Mouse (Mus musculus) embryonic facial prominence, embryonic 14.5 days (tissue): ENCODE data around the gene Prtn3. TPM values are rescaled to one million over a fixed set of nuclear protein-coding genes. Genes with fewer than 3 reads are reported as not detected.

Experiments used
- ATAC-seq: fragments of 200-750 bp; cut with Nextera tagmentation; 2 replicates; pipeline ENCODE4 v1.8.0; 2017; ENCODE audit warnings: low read depth, moderate number of reproducible peaks, moderate TSS enrichment
- DNase-seq: peaks from one replicate; pipeline ENCODE4 v3.0.0-alpha.2; 2015; ENCODE audit warnings: low spot score
- H3K27ac ChIP-seq: fragments of 300-500 bp; sonication (generic); replicated peaks from 2 replicates; pipeline ENCODE4 v1.5.1; 2014; ENCODE audit warnings: low read depth, mild to moderate bottlenecking, low read length, moderate library complexity
- H3K27me3 ChIP-seq: fragments of 300-500 bp; sonication (generic); replicated peaks from 2 replicates; pipeline ENCODE4 v1.6.1; 2014; ENCODE audit warnings: low read length; ENCODE audit not compliant: control insufficient read depth, insufficient read depth
- H3K36me3 ChIP-seq: fragments of 300-500 bp; sonication (generic); 2 replicates; pipeline ENCODE4 v1.6.1; 2014; ENCODE audit warnings: low read length, mixed read lengths; ENCODE audit not compliant: control insufficient read depth, insufficient read depth
- H3K4me1 ChIP-seq: fragments of 300-500 bp; sonication (generic); 2 replicates; pipeline ENCODE4 v1.6.1; 2014; ENCODE audit warnings: antibody characterized with exemption, low read length; ENCODE audit not compliant: control insufficient read depth, insufficient read depth
- H3K4me2 ChIP-seq: fragments of 300-500 bp; sonication (generic); 2 replicates; pipeline ENCODE4 v1.6.1; 2014; ENCODE audit warnings: low read depth, mild to moderate bottlenecking, low read length, moderate library complexity, mixed read lengths
- H3K4me3 ChIP-seq: fragments of 300-500 bp; sonication (generic); 2 replicates; pipeline ENCODE4 v1.5.1; 2014; ENCODE audit warnings: low read depth, mild to moderate bottlenecking, low read length
- H3K9ac ChIP-seq: fragments of 300-500 bp; sonication (generic); 2 replicates; pipeline ENCODE4 v1.6.1; 2014; ENCODE audit warnings: low read depth, mild to moderate bottlenecking, low read length, moderate library complexity, mixed read lengths
- H3K9me3 ChIP-seq: fragments of 300-500 bp; sonication (generic); 2 replicates; pipeline ENCODE4 v1.6.1; 2016; ENCODE audit warnings: low read length; ENCODE audit not compliant: control insufficient read depth
- WGBS: fragments of 180-500 bp; shearing (Covaris S2); extraction: QIAGEN DNeasy Blood & Tissue Kit; methylation state at CpG from one replicate; pipeline ENCODE4 v1.1.7; 2014; 5-methylcytosine and 5-hydroxymethylcytosine counted together
- polyA plus RNA-seq: library from polyadenylated mRNA; unstranded; fragments of >200 nt; fragmentation: Nextera tagmentation; extraction: Ambion mirVana; gene quantifications from 2 replicates; pipeline ENCODE4 v1.2.1, GENCODE M21; 2014

Prtn3 gene
- polyA plus RNA-seq, 1 experiment from 2014 or later = 4.1 TPM

DNA sequence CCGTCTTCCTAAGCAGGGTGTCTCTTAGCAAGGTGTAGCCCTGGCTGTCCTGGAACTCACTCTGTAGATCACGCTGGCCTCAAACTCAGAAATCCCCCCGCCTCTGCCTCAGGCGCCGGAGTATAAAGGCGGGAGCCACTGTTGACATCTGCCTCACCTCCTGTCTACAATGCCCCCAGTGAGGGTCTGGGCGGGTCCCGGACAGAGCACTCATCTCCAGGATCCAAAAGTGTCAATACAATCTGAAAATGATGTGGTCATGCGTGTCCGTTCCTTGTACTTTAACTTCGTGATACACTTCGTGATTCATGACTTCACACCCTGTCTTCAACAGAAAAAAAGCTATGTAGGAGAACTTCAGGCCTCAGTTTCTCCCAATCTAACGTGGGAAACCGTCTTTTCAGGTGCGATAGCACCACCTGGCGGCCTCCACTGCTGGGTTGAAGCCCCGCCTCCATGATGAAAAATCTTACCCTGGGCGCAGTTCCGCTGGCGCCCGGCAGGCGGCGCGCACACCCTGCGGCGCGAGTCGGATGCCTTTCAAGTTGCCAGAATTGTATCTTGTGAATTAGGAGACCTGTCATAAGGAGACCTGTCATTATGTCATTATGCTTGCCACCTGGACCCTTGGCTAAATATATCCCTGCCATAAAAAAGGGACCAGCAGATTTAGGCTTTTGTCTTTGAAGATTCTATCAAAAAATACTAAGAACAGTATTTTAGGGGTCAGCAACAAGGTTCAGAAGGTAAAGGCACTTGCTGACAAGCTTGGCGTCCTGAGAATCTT is 50.9 kb downstream of the Prtn3 start:
- H3K4me1 ChIP-seq = peaks cover 25% of the 10 kb centered on the region
- DNase-seq (peak; percentile 88), ATAC-seq (no peak; the same call in 1 of the 2 replicates)
- peak overlapping the region; percentile 94; the same call in 1 of the 2 replicates for H3K4me2 ChIP-seq
- 0 out of 2 replicates have a peak overlapping the region, but pooled peaks have one; percentile 94 for H3K27ac ChIP-seq
- no peaks in the 10 kb centered on the region for H3K9me3 ChIP-seq
- 10% methylated on average over 29 of the region's 29 CpGs for WGBS
- no peak overlapping the region for H3K9ac ChIP-seq
- H3K36me3 ChIP-seq = 0 out of 2 replicates have a peak, but pooled peaks cover under 1% of the 10 kb centered on the region
- peak overlapping the region; percentile 85; the same call in 1 of the 2 replicates for H3K4me3 ChIP-seq
- peaks cover 32% of the 10 kb centered on the region for H3K27me3 ChIP-seq

DNA sequence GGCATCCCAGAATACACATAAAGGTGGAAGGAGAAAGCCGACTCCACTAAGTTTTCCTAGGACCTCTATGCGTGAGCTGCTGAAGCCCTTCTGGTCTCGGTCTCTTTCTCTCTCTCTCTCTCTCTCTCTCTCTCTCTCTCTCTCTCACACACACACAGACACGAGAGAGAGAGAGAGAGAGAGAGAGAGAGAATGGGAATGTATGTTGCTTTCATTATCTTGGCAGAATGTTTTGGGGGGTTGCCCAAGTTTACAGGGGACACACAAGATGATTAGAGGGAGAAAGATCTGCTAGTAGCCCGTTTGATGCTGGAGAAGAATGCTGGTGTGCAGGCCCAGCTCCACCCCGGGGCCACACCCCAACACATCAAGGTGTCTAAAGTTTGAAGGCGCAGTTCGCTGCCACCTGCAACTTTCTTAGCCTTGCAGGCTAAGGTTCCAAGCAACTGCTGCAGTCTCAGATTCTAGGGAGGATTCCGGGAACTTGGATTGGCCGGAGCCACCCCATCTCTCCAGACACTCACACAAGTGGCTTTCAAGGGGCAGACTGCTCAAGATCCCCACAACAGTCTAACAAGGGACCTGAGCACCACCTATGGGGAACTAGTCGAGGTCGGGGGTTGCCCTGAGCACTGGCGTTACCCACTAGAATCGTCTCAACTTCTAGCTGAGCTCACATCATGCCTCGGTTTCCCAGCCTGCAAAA is 51.7 kb downstream of the Prtn3 start:
- peak; percentile 2; the same call in 1 of the 2 replicates for ATAC-seq
- 9% methylated on average over 13 of the region's 15 CpGs for WGBS
- H3K9ac ChIP-seq = peak overlapping the region; percentile 91
- H3K4me3 ChIP-seq = peak overlapping the region; percentile 85
- H3K27me3 ChIP-seq = peaks cover 24% of the 10 kb centered on the region
- peaks cover 20% of the 10 kb centered on the region for H3K4me1 ChIP-seq
- peak overlapping the region; percentile 94 for H3K27ac ChIP-seq
- DNase-seq = no peak
- 0 out of 2 replicates have a peak, but pooled peaks cover 8% of the 10 kb centered on the region for H3K36me3 ChIP-seq
- H3K4me2 ChIP-seq = peak overlapping the region; percentile 94
- no peaks in the 10 kb centered on the region for H3K9me3 ChIP-seq

DNA sequence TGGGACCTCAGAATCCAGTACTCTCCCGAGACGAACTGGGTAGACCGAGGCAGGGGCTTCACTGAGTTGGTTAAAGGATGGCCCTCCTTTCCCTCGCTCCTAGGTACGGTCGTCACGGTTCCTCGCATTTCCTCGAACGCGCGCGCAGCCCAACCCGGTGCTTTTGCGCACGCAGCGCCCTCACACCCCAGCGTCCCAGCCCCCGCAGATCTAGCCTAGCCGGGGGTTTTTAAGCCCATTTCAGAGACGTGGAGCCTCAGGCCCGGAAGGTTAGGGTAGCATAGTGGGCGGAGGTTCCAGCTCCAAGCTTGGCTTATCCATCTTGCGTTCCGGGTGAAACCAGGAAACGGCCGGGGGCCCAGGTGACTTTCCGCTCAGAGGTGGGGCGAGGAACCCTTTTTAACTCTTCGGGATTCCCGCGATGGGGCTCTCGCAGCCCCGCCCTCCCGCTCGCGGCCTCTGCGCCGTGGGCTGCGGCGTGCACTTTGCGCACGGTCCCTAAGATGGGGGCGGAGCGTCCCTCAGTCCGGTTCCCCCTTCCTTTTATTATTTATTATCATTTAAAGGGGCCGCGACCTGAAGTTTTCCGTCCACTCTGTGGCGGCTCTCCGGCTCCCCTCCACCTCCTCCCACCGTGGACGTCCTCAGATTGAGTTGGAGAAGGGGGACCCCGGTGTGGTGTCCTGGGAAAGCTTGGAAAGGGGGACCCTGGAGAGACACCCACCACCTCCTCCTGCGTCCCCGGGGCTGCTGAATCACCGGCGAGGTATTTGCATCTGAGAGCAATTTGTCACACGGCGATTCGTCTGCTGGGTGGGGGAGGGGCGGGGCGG is 52.4 kb downstream of the Prtn3 start, which contains the start of gene Arid3a:
Gene Arid3a (plus strand): TSS at position 553 of the 833 bp plus-strand sequence.
- ATAC-seq = peak; percentile 88
- WGBS = under 1% methylated on average over 54 of the region's 63 CpGs

DNA sequence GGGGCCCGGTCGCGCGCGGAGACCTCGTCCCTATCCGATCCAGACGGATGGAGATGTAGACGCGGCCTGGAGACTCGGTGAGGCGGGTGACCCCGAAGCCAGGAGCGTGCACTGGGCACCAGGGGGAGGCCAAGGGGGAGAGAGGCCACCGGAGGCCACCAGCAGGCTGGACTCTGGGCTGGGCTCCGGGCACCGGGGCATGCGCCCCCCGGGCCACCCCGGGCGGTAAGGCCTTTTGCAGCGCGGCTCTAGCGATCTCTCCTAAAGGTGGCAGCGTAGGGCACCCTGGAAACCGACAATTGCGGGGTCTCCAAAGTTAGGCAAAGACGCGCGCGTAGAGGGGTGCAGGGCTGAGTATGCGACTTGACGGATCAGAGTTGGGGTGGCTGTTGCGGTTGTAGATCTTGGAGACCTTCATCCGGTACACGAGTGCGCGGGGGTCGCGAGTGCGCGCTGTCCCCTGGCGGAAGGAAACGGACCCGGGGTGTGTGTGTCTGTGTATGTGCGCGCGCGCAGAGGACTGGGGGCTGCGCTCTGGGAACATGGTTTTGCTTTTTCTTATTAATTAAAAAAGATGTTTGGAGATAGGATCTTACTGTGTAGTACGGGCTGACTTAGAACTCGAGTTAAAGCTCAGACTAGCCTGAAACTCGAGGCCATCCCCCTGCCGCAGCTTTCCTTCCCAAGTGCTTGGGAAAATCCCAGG is 53.2 kb downstream of the Prtn3 start:
- DNase-seq (peak; percentile 71), ATAC-seq (peak; percentile 10)
- WGBS = 0% methylated on average over 43 of the region's 54 CpGs
- no peaks in the 10 kb centered on the region for H3K9me3 ChIP-seq
- peaks cover 15% of the 10 kb centered on the region for H3K4me1 ChIP-seq
- H3K27me3 ChIP-seq = peaks cover 9% of the 10 kb centered on the region
- H3K36me3 ChIP-seq = peaks cover 23% of the 10 kb centered on the region
- peak overlapping the region; percentile 94 for H3K4me2 ChIP-seq
- H3K4me3 ChIP-seq = peak overlapping the region; percentile 85
- peak overlapping the region; percentile 94 for H3K27ac ChIP-seq
- H3K9ac ChIP-seq = peak overlapping the region; percentile 91

More for the DNA sequence above, 52.4 kb downstream of the Prtn3 start, which contains the start of gene Arid3a:
- Histone ChIP-seq H3K9me3 (no peaks in the 10 kb centered on the region), H3K4me1 (peaks cover 12% of the 10 kb centered on the region), H3K27me3 (peaks cover 16% of the 10 kb centered on the region), H3K27ac (peak within 1 kb of the TSS; percentile 94), H3K4me3 (peak within 1 kb of the TSS; percentile 85), H3K36me3 (peaks cover 16% of the 10 kb centered on the region), H3K9ac (peak within 1 kb of the TSS; percentile 91), H3K4me2 (peak within 1 kb of the TSS; percentile 94)
- peak; percentile 96 for DNase-seq

DNA sequence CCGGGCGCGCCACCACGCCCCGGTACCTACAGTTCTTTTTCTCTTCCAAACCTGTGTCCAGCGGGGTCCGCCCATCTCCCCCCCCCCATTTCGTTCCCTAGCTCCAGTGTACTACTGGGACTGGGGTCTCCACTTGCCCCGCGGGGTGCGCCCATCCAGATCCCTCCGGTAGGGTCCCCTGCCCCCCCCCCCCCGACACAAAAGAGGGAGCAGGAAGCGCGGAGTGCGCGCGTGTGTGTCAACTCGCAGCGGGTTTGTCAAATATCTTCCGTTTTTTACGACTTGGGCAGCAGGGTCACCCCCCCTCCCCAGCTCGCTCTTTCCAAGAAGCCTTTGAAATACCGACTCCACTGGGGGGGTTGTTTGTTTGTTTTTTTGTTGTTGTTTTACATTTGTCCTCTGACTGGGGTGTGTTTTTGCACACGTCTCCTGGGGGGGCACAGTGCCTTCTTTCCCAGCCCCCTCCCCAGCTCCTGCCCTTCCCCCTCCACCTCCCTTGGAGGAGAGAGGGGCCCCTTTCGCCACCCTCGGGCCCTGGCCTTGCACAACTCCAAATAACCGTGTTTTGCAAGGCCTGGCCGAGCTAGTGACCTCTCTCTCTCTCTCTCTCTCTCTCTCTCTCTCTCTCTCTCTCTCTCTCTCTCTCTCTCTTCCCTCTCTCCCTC is 53.9 kb downstream of the Prtn3 start:
- WGBS = 2% methylated on average over 25 of the region's 29 CpGs
- Histone ChIP-seq H3K4me2 (peak overlapping the region; percentile 94), H3K27me3 (peaks cover 2% of the 10 kb centered on the region), H3K4me1 (peaks cover 19% of the 10 kb centered on the region), H3K9me3 (no peaks in the 10 kb centered on the region), H3K36me3 (peaks cover 30% of the 10 kb centered on the region), H3K27ac (peak overlapping the region; percentile 94), H3K4me3 (peak overlapping the region; percentile 85), H3K9ac (peak overlapping the region; percentile 91)
- DNase-seq (peak; percentile 56), ATAC-seq (no peak)

DNA sequence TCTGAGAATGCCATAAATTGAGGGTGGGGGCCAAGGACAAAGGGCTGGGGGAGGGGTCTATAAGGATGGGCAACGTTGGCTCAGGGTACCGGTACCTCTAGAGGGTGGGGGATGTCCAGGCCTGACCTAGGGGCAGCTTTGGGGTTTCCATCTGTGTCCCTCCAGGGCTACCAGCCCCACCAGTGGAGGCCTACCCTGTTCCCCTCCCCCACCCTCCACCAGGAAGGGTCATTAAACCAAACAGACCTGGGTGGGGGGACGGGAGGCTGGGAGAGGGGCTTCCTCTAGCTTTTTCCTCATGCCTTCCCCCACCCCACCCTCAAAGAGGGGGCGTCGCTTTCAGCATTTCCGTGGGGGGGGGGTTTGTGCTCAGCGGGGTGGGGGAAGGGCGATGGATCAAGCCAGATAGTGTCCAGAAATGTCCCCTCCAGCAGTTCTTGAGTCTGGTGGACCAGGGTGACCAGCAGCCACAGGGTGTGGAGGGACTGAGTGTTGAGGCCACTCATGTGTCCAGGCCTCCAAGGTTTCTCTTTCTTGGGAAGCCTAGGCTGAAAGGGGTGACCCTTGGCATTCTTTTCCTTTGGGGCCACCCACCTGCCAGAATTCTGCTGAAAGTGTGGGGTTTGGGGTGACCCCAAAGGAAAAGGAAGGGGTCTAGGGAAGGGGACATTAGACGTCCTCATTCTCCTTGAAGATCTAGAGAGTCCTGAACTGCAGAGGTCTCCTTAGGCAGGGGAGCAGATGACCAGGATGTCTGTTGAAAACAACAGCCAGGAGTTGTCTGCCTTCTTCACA is 54.8 kb downstream of the Prtn3 start:
- peak overlapping the region; percentile 94 for H3K4me2 ChIP-seq
- no peak for DNase-seq
- peak overlapping the region; percentile 91 for H3K9ac ChIP-seq
- no peaks in the 10 kb centered on the region for H3K27me3 ChIP-seq
- no peak for ATAC-seq
- H3K36me3 ChIP-seq = peaks cover 36% of the 10 kb centered on the region
- 0 out of 2 replicates have a peak overlapping the region, but pooled peaks have one; percentile 44 for H3K27ac ChIP-seq
- H3K4me1 ChIP-seq = peaks cover 22% of the 10 kb centered on the region
- peak overlapping the region; percentile 85 for H3K4me3 ChIP-seq
- no peaks in the 10 kb centered on the region for H3K9me3 ChIP-seq
- WGBS = 22% methylated on average over 7 of the region's 9 CpGs
